Mouse (Mus musculus): Measurements from ENCODE around the gene Fgf6. TPM values are rescaled to one million over a fixed set of nuclear protein-coding genes. Genes with fewer than 3 reads are reported as not detected.

The Fgf6 gene
- total RNA-seq, 2 experiments from 2014 or later = 0.14 to 0.23 TPM

Other genes starting within 250 kb of the Fgf6 start
- gene Ndufa9, start 166.4 kb upstream of the Fgf6 start, total RNA-seq (2021) = 100 to 1,000 TPM; 459 to 475 TPM
- gene Akap3, start 162.5 kb upstream of the Fgf6 start, total RNA-seq (2021) = not detected
- gene Dyrk4, start 93.7 kb upstream of the Fgf6 start, total RNA-seq (2021) = not detected
- 10 to 100 TPM; 16.0 to 17.2 TPM for gene Rad51ap1, start 76.0 kb upstream of the Fgf6 start, total RNA-seq (2021)
- 10 to 100 TPM in 1 of 2 experiments, 1 to 10 TPM in 1; 9.4 to 11.6 TPM for gene D6Wsu163e, start 75.6 kb upstream of the Fgf6 start, total RNA-seq (2021)
- under 1 TPM in 1 of 2 experiments, not detected in 1; 0.14 TPM for gene Fgf23, start 57.3 kb downstream of the Fgf6 start, total RNA-seq (2021)
- 10 to 100 TPM; 29.4 to 32.9 TPM for gene Tigar, start 94.0 kb downstream of the Fgf6 start, total RNA-seq (2021)
- 100 to 1,000 TPM; 282 to 291 TPM for gene Ccnd2, start 136.6 kb downstream of the Fgf6 start, total RNA-seq (2021)

Measured in heart, postnatal 4 days (tissue).